Mouse (Mus musculus) cerebellum, adult 2 months (tissue): ENCODE measurements at regions not wholly inside any gene's neighbourhood (a gene's known extent, or its start where the extent isn't known, plus 50 kb on each side); places are given as distances from the start of the nearest gene placed in this dataset.
"Not testable (repeated sequence)": the region's sequence is repeated elsewhere in the genome, so short reads cannot be mapped to it uniquely, and the experiment has no call there.

Experiments used
- DNase-seq, 2 experiments: peaks; one replicate each; pipeline ENCODE4 v3.0.0; 2021
- H3K27ac ChIP-seq: fragments of 200-500 bp; 2 replicates; pipeline ENCODE4 v1.5.1; 2012; ENCODE audit warnings: low read length, control low read depth, inconsistent platforms; ENCODE audit not compliant: insufficient read depth
- H3K27me3 ChIP-seq: fragments of 200-500 bp; 2 replicates; pipeline ENCODE4 v1.6.1; 2012; ENCODE audit warnings: inconsistent platforms, mild to moderate bottlenecking, low read length, moderate library complexity; ENCODE audit not compliant: control insufficient read depth, insufficient read depth
- H3K4me1 ChIP-seq: fragments of 200-500 bp; 2 replicates; pipeline ENCODE4 v1.6.1; 2011; ENCODE audit warnings: low read length; ENCODE audit not compliant: control insufficient read depth, insufficient read depth
- H3K4me3 ChIP-seq: fragments of 200-500 bp; replicated peaks from 2 replicates; pipeline ENCODE3; 2011; ENCODE audit warnings: mild to moderate bottlenecking, low read depth, low read length, control low read depth; ENCODE audit not compliant: insufficient read depth
- CTCF ChIP-seq: fragments of 200-500 bp; IDR thresholded peaks from 2 replicates; pipeline ENCODE4 v1.5.1; 2011; ENCODE audit warnings: low read depth, mild to moderate bottlenecking, control low read depth, low read length, moderate library complexity, borderline replicate concordance; ENCODE audit not compliant: insufficient read depth
- POLR2A ChIP-seq: fragments of 200-500 bp; IDR thresholded peaks from 2 replicates; pipeline ENCODE4 v1.6.1; 2011; ENCODE audit warnings: low read length, control low read depth, borderline replicate concordance; ENCODE audit not compliant: insufficient read depth
- WGBS: fragments of 180-500 bp; shearing (Covaris S2); methylation state at CpG from one replicate; pipeline ENCODE4 v1.1.7; 2018; 5-methylcytosine and 5-hydroxymethylcytosine counted together

DNA sequence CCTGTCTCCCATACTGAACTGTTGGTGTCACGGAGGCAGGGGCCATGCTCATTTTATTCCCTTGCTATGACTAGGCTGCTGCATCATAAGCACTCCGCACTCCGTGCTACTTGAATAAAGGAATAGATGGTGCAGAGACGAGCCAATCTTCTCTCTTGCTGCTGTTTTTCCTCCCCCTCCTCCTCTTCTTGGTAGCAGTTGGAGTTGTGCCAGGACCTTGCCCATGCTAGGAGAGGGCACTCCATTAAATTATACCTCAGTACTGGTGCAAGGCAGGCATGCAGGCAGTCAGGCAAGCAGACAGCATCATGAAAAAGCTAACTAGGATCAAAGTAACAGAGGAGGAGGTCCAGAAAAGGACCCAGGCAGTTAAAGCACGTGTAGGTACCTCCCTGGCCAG, 96.6 kb upstream of the Gmds start:
- DNase-seq, result no peak
- TF ChIP-seq POLR2A (no peak), CTCF (no peak)
- 42% methylated on average over 5 of the region's 5 CpGs for WGBS

DNA sequence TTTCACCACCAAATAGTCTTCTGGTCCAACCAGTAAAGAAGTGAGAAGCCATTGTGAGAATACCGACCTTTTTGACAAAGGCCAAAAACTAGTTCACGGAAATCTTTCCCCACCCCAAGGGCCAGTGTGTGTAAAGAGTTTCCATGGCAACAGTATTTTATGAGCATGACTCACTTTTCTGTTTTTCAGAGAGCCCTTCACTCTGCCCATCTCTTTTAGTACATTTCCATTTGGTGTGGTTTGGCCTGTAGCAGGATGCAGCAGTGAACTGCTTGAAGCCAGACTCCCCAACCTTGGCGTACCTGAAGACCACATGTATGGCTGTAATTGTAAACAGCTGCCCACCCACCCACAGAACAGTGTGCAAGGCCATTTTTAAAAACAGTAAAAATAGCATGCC, 89.9 kb upstream of the Gmds start:
- TF ChIP-seq CTCF (no peak), POLR2A (no peak)
- no peaks in the 10 kb centered on the region for H3K4me1 ChIP-seq
- H3K27me3 ChIP-seq, result no peaks in the 10 kb centered on the region
- no peak overlapping the region for H3K27ac ChIP-seq
- 69% methylated on average over 3 of the region's 3 CpGs for WGBS
- DNase-seq, result no peak
- H3K4me3 ChIP-seq, result no peak overlapping the region

More for the DNA sequence above, 96.6 kb upstream of the Gmds start:
- no peak overlapping the region for H3K27ac ChIP-seq
- no peak overlapping the region for H3K4me3 ChIP-seq
- H3K4me1 ChIP-seq, result no peaks in the 10 kb centered on the region
- H3K27me3 ChIP-seq, result no peaks in the 10 kb centered on the region

DNA sequence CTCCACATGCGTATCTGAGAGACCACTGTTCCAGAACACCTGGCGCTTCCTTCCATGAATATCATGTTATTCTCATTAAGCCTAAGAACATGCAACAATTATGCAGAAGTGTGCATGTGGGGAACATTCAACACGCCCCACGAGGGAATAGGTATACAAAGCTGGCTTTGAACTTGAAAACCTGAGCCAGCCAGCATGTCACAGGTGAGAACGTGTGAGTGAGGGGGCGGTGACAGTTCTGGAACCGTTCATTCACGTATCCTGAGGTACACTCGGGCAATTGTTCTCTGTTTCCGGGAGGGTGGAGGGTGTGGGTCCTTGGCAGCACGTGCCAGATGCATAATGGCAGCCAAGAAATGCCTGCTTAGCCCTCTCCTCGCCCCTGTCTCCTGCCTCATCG, 88.4 kb upstream of the Gmds start:
- H3K27ac ChIP-seq, result no peak overlapping the region
- H3K27me3 ChIP-seq, result no peaks in the 10 kb centered on the region
- WGBS, result 73% methylated on average over 13 of the region's 13 CpGs
- TF ChIP-seq CTCF (no peak), POLR2A (no peak)
- no peak overlapping the region for H3K4me3 ChIP-seq
- no peaks in the 10 kb centered on the region for H3K4me1 ChIP-seq
- no peak for DNase-seq

DNA sequence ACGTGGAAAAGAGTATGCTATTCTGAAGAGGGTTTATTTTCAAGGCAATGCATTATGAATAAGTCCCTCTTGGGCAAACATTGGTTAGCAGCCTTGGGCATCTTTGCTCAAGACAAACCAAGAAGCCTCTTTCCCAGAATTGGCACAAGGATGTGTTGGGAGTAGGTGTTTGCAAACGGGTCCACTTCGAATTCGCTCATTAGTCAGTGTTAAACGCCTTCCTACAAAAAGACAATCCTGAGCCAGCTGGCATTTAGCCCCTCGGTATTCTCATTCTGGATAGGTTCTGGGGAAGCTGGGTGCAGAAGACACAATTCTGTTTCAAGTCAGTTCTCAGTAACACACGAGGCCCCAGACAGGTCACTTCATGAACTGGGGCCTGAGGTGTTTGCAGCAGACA, 87.7 kb upstream of the Gmds start:
- DNase-seq, result no peak
- TF ChIP-seq POLR2A, result no peak
- WGBS, result 18% methylated on average over 7 of the region's 7 CpGs
- Histone ChIP-seq H3K4me1 (no peaks in the 10 kb centered on the region), H3K27ac (no peak overlapping the region), H3K27me3 (no peaks in the 10 kb centered on the region), H3K4me3 (no peak overlapping the region)

DNA sequence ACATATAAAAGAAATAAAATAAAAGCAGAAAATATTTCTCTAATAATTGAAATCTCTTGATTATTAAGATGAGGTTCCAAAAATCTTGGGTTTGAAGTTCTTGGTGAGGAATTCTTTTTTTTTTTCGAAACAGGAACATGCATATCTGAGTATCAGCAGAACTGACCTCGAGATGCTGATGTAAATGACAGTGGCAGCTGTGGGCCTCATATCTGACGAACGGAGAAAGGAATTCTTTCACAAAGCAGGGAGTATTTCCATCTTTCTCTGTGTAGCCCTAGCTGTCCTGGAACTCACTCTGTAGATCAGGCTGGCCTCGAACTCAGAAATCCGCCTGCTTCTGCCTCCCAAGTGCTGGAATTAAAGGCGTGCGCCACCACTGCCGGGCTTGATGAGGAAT, 86.0 kb upstream of the Gmds start:
- H3K4me1 ChIP-seq, DNase-seq, H3K27ac ChIP-seq, H3K27me3 ChIP-seq, H3K4me3 ChIP-seq: not testable (repeated sequence)
- WGBS, result 87% methylated on average over 9 of the region's 9 CpGs

DNA sequence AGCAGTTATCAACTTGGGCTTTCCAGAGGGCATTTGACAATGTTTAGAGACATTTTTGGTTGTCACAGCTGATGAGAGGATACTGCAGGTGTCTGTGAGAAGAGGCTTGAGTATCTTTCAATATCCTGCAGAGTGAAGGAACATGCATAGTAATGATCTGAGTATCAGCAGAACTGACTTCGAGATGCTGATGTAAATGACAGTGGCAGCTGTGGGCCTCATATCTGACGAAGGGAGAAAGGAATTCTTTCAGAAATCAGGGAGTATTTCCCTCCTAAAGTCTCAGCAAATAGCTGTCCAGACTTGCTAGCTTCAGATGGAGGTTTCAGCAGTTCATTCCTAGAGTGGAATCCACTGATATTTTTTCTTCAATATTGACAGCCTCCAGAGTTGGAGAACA, 83.9 kb upstream of the Gmds start:
- 36% methylated on average over 2 of the region's 2 CpGs for WGBS
- DNase-seq, result no peak
- TF ChIP-seq CTCF (no peak), POLR2A (no peak)
- Histone ChIP-seq H3K27ac (no peak overlapping the region), H3K27me3 (no peaks in the 10 kb centered on the region), H3K4me3 (no peak overlapping the region), H3K4me1 (no peaks in the 10 kb centered on the region)

DNA sequence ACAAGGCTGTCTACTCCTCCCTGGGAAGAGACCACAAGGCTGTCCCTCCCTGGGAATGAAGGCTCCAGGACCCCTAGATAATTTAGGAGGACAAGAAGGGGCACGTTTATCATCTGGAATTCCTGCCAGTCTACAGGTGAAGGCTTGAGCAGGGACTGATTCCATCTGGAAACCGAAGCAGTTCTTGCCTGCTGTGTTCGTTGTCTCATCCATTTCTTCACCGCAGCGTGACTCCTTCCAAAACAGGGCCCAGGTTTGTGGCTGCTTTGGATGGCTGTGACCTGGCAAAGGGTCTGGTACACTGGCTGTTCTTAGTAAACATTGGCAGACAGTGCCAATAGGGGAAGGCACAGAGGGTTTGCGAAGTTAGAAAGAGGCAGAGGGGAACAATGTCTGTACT, 80.8 kb upstream of the Gmds start:
- no peak overlapping the region for H3K4me3 ChIP-seq
- no peak overlapping the region for H3K27ac ChIP-seq
- H3K27me3 ChIP-seq, result no peaks in the 10 kb centered on the region
- TF ChIP-seq POLR2A, result no peak
- TF ChIP-seq CTCF, result no peak
- no peak for DNase-seq
- no peaks in the 10 kb centered on the region for H3K4me1 ChIP-seq
- 36% methylated on average over 6 of the region's 6 CpGs for WGBS

DNA sequence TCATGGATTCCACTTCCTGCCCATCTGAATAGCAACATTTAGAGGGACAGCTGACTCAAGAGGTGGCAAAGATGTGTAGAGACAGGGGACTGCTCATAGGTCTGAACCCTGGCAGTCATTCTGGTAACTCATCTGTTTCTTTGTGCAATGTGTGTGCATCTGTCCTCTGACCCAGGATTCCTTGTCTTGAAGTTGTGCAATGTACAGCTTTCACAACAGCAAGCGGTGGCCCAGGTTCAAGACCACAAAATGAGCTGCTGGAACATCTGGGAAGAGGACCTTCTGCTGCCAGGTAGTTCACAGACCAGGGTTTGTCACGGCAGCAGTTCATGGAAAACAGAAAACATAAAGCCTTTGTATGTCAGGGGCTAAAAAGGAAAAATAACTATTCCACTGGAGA, 80.1 kb upstream of the Gmds start:
- no peak for DNase-seq
- no peaks in the 10 kb centered on the region for H3K4me1 ChIP-seq
- H3K27me3 ChIP-seq, result no peaks in the 10 kb centered on the region
- 79% methylated on average over 2 of the region's 2 CpGs for WGBS
- H3K4me3 ChIP-seq, result no peak overlapping the region
- no peak overlapping the region for H3K27ac ChIP-seq
- TF ChIP-seq CTCF (no peak), POLR2A (no peak)

DNA sequence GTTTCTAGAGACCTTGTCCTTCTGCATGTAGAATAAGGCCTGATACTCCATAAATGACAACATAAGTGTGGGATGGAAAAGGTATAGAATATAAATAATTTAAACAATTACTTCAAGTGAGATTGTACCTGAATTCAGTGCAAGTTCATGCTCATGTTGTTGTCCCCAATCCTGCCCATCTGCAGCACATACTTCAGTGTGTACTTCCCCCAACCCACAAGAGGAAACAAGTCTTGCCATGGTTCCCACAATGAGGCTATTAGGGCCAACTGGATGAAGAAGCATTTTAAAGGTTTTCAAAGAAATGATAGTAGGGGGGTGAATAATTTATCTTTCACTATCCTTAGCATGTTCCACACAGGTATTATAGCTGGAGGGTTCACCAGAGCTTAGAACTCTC, 79.4 kb upstream of the Gmds start:
- TF ChIP-seq POLR2A, result no peak
- TF ChIP-seq CTCF, result no peak
- Histone ChIP-seq H3K27ac (no peak overlapping the region), H3K27me3 (no peaks in the 10 kb centered on the region), H3K4me1 (no peaks in the 10 kb centered on the region), H3K4me3 (no peak overlapping the region)
- no peak for DNase-seq

DNA sequence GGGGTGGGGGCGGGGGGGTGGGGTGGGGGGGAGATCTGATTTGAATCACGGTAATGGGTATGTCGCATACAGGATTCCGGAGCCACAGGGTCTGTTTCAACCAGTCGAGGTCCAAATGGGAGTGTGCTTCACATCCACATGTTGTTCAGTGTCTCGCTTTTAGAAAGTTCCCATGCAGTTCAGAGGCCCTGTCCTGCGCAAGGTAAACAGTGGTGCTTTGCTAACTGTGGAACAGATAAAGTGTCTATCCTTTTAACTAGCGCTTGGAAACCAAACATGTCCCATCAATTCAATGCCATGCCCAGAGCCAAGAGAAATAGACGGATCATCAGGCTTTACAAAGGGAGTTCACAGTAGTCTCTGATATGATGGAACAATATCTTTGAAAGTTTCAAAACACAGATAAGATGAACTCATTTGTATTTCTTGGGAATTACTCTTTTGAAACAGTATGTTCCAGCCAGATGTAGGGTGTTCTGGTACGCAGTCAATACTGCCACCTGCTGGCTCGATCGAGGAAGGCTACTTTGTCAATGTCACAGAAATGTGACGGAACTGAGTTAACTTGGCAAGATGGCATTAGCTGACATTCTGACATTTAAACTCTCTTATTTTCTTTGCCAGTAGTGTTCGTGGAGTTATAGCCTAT, 72.9 kb upstream of the Gmds start:
- no peak for TF ChIP-seq POLR2A
- TF ChIP-seq CTCF, result peak; percentile 74
- no peak overlapping the region for H3K4me3 ChIP-seq
- H3K4me1 ChIP-seq, result no peaks in the 10 kb centered on the region
- peak; percentile 32 to 54 for DNase-seq
- WGBS, result 50% methylated on average over 14 of the region's 14 CpGs
- H3K27ac ChIP-seq, result no peak overlapping the region
- H3K27me3 ChIP-seq, result no peaks in the 10 kb centered on the region
